Mouse (Mus musculus) gonadal fat pad, adult 2 months (tissue): ENCODE measurements around the gene Psmg3. TPM values are rescaled to one million over a fixed set of nuclear protein-coding genes. Genes with fewer than 3 reads are reported as not detected.
A peak's percentile ranks its signal among the peaks of the same experiment; 100 is the strongest.

Source experiments
- DNase-seq: peaks from one replicate; pipeline ENCODE4 v3.0.0-alpha.2; 2012; ENCODE audit warnings: low read depth
- polyA plus RNA-seq: library from polyadenylated mRNA; depleted of rRNA; stranded (reverse); fragments of >200 nt; gene quantifications from 2 replicates; pipeline ENCODE4 v1.2.3, GENCODE M21; 2012; rRNA removed

The Psmg3 gene
- polyA plus RNA-seq, 1 experiment, result 27.7 TPM

DNA sequence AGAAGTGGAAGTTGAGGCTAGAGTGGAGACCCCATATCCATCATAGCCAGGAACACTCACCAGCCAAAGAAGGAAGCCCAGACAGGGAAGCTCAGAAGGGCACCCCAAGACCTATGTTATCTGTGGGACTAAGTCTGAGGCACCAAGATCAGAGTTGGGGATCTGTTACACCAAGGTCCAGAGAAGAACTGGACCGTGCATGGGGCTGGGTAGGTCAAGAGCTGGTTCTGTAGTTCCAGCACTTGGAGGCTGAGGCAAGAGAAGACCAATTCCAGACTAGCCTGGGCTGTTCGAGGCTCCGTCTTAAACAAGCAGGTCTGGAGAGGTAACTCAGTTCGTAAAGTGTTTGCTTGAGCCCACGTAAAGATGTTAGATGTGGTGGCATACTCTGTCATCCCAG is 32.5 kb downstream of the Psmg3 start:
- no peak for DNase-seq

- no peak for DNase-seq
Measured at GRCm38 (mm10) chr5:139793338-139794089, 33.2 kb downstream of the Psmg3 start.

DNA sequence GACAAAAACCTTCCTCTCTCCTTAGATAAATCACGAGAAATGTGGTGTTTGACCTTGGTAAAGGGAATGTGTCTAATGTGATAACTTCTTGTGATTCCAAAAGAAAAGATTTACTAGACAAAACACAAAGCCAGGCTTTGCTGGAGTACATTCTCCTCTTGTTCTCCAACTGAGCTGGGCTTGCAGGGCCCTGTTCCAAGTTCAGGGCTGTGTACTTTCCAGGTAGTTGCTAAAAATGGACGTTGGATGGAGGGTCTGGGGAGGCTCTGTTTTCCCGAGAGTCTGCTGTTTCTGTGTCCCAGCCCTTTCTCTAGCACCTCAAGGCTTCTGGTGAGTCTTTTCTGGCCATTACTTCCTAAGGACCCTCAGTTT is 33.7 kb downstream of the Psmg3 start:
- no peak for DNase-seq

DNA sequence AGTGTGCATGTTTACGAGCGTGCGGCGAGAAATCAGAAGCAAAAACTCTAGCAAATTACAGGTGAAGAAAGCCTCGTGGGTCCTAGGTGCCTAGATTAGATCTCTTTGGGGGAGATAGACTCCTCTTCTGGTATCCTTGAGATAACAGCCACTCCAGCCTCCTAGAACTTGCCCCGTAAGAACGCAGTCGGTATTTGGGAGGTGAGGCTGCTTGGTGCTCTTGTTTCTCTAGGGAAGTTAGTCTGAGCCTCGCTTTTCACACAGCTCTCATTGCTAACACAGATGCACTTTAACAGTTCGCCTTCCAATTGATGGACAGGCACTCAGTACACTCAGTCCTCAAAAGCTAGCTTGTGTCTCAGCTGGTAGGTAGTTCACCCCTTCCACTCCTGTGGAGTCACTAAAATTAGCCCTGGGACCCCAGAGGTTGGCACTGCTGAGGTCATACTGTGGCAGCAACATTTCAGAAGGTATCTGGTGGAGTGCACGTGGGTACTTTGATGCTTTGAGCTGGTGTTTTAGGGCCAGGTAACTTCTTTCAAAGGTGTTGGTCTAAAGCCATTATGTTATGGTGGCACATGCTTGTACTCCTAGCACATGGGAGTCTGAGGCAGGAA is 34.4 kb downstream of the Psmg3 start:
- no peak for DNase-seq

- DNase-seq, result no peak
Measured at GRCm38 (mm10) chr5:139791227-139792158, 35.2 kb downstream of the Psmg3 start, which contains the start of gene Mafk. TSS of gene Mafk (plus strand) at chr5:139791513.

GRCm38 (mm10) chr5:139789466-139789865 is 37.2 kb downstream of the Psmg3 start:
- DNase-seq, result no peak

- no peak for DNase-seq
Measured at GRCm38 (mm10) chr5:139781406-139781805, 45.3 kb downstream of the Psmg3 start.

- DNase-seq, result no peak
Measured at GRCm38 (mm10) chr5:139776966-139777365, 49.7 kb downstream of the Psmg3 start.

- DNase-seq, result peak; percentile 54
Measured at GRCm38 (mm10) chr5:139775216-139775926, 51.3 kb downstream of the Psmg3 start, which contains the start of gene Ints1. TSS of gene Ints1 (minus strand) at chr5:139775674.

Other genes with a start within 250 kb of the Psmg3 start
- gene Micall2, start 90.5 kb downstream of the Psmg3 start, polyA plus RNA-seq, result 6.7 and 7.9 TPM in 2 replicates
- gene Ints1, start 51.2 kb downstream of the Psmg3 start, polyA plus RNA-seq, result 64.4 and 70.0 TPM in 2 replicates
- gene Mafk, start 35.4 kb downstream of the Psmg3 start, polyA plus RNA-seq, result 15.7 and 17.3 TPM in 2 replicates
- gene Tmem184a, start 7.0 kb downstream of the Psmg3 start, polyA plus RNA-seq, result 22.5 and 22.6 TPM in 2 replicates
- not detected in 2 replicates for gene Gm26938, start 478 bp downstream of the Psmg3 start, polyA plus RNA-seq
- 0.22 and 0.53 TPM in 2 replicates for gene Elfn1, start 81.1 kb upstream of the Psmg3 start, polyA plus RNA-seq